Mouse (Mus musculus) gastrocnemius, adult 18-20 months (tissue): Measurements from ENCODE around the gene Dlgap1. TPM values are rescaled to one million over a fixed set of nuclear protein-coding genes. Genes with fewer than 3 reads are reported as not detected.

Experiments used
- DNase-seq: peaks from one replicate; pipeline ENCODE4 v3.0.0; 2021; ENCODE audit warnings: low spot score
- total RNA-seq, 2 experiments: library from RNA; stranded (reverse); gene quantifications; 2 replicates each; pipeline ENCODE4 v1.2.3; 2021

Dlgap1 gene
- total RNA-seq, 2 experiments from 2014 or later = 0.37 to 0.40 TPM

DNA sequence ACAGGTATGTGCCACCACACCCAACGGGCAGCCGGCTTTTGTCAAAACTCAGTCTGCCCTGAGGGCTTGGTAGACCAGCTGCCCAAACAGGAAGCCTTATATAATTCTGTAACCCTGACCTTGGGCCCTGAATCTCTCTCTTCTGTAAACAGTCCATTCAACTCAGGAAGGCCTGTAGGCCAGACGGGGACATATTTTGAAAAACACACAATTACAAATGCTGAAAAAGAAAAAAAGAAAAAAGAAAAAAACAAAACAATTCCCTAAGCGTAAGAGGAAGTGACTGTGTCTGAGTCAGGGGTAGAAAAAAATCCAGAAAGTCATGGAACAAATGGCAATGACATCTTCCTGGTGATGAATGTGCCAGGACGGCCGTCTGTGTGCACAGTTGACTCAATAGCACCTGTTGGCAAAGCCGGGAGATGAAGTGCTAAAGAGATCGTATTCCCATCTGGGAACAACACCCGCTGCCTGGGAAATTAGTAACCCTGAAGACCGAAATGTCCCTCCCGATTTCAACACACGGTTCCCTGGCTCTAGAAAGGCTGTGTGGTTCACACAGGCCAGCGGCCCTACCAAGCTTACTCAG, 784.7 kb downstream of the Dlgap1 start:
- DNase-seq = peak; percentile 18

- no peak for DNase-seq
Measured at GRCm38 (mm10) chr17:70754041-70754440, 785.2 kb downstream of the Dlgap1 start.

DNA sequence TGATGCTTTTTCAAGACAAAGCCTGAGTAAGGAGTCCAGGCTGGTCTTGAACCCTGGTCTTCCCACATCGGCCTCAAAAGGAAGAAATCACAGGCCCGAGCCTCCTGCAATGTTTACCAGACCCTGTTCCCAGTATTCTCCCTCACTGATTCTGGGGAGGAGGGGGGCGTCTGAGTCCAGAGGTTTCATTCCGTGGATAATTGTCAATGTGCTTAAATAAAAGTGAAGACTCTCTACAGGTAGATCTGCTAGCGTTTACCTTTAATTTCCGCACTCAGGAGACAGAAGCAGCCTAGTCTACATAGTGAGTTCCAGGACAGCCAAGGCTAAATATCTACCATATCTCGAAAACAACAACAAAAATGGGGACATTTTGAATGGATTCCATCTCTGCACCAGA, 785.8 kb downstream of the Dlgap1 start:
- no peak for DNase-seq

DNA sequence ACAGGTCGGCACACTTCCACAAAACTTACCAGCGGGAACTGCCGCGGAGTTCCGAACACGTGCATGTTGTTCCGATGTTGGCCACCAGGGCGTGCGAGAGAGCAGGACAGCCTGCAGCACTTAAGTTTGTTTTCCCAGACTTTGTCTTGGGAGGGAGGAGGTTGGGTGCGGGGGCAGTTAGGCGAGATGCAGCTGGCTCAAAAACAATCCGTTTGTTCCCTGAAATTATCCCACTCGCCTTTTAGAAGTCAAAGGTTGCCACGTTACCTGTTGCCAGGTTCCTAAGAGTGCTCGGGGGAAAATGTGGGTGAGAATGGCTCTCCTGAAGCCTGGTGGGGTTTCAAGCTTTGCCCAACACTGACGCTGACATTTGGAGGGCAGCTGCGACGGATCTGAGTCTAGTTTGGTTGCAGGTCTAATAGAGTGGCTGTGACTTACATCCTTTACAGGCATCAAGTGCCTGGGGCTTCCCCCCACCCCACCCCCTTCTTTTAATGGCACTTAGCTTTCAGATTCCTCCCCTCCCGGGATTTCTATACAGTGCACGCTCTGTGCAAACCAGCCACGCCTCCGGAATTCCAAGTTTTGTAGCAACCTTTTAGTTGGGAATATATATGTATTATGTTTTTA, 786.3 kb downstream of the Dlgap1 start:
- DNase-seq = peak; percentile 91

DNA sequence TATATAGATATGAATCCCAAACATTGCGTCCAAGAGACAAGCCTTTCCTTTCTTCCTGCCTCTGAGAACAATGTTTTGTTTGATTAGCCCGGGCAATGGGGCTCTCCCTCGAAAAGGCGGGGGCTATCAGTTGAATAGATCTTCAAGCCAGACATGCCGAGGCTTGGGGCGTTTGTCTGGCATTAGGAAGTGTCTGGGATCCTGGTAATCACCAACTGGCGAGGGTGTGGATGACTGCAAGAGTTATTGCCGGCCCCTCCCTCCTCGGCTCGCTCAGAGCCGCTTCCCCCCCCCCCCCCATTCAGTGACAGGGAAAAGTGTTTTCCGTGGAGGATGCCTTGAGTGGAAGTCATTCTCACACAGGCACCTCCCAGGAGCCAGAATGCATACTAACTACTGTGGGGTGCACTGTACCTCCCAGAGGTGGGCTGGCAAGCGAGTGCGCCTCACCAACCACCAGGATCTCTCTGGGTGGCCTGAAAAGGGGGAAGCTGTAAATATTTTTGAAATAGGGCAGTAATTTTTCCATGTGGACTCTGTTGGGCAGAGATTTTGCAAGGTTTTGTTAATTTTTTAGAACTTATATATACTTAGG, 786.9 kb downstream of the Dlgap1 start:
- no peak for DNase-seq

DNA sequence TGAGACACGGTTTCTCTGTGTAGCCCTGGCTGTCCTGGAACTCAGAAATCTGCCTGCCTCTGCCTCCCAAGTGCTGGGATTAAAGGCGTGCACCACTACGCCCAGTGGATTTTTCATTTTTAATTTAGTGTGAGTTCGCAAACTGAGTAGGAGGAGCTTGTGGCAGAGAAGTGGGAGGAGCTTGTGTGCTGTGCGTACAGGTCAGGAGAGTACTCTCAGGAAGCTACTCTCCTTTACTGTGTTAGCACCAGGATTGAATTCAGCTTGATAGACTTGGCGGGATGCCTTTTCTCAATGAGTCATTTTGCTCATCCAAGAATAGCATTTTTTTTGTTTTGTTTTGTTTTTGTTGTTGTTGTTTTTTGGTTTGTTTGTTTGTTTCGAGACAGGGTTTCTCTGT, 793.1 kb downstream of the Dlgap1 start:
- no peak for DNase-seq

DNA sequence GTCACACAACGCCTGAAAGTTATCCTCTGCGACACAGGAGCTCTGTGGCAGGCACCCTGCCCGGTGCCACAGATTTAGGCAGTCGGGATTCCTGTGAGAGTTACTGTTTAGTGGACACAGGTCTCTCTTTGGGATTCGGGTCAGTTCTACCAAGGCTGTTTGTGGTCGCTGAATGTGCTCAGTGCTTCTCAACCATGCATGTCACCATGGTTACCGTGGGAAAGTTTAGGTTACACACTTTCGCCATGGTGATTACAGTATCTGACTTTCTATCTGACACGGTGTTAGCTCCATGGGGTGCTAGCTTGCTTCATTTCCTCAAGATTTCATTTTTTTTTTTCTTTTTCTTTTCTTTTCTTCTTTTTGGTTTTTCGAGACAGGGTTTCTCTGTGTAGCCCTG, 793.8 kb downstream of the Dlgap1 start:
- DNase-seq = no peak

GRCm38 (mm10) chr17:70765337-70765736, 796.5 kb downstream of the Dlgap1 start:
- no peak for DNase-seq

DNA sequence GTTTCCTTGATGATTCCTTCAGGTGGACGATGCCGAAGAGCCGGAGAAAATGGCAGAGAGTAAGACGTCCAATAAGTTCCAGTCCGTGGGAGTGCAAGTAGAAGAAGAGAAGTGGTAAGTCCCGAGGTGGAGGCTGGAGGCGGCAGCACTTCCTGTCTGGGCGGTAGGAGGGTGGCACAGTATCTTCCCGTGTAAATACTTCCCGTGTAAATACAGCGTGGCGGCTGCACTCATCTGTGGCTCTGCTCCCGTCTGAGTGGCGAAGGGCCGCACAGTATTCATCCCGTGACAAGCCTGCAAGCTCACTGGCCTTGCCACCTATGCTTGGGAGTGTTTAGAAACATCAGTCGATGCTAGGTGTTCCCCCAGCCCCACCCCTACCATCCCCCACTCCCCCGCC, 797.1 kb downstream of the Dlgap1 start:
- no peak for DNase-seq

GRCm38 (mm10) chr17:70772120-70772899, 803.4 kb downstream of the Dlgap1 start:
- no peak for DNase-seq

GRCm38 (mm10) chr17:70779770-70780169, 810.9 kb downstream of the Dlgap1 start:
- DNase-seq = no peak

DNA sequence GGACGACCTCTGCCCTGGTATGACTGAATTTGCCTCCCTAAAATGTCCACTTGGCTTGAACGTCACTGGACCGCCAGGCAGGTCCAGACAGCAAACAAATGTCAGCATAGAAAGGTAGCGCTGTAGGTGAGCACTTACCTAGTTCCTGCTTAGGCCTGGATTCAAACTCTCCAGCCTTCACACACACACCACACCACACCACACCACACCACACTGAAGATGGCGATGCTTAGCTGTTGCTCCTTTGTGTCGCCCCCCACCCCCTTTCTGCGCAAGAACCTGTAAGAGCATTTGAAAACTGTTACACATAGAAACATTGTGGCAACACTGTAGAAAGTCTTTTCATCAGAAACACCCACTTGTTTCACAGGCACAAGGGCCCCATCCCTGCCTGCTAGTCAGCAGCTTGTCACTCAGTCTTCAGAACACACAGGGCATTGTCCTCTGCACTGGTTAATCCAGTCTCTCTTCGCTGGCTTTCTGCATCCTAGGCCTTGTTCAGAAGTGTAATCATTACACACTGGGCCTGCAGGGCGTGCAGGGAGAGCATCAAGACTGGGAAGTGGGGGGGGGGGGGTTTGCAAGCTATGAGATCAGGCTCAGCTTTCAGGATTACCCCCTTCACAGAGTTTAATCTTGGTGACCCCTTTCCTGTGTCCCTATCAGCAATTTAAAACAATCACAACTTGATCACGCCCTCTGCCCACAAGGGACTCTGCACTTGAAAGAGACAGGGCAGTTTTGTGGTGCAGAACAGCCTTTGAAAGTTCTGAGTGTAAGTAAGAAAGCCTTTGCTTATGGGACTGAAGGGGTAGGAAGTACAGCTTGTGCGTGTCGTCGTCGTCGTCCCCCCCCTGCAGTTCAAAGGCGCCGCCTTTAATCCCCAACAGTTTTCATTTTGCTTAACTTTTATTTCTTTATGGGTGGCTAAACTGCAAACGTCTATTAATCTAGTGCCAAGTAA, 812.1 kb downstream of the Dlgap1 start:
- no peak for DNase-seq

DNA sequence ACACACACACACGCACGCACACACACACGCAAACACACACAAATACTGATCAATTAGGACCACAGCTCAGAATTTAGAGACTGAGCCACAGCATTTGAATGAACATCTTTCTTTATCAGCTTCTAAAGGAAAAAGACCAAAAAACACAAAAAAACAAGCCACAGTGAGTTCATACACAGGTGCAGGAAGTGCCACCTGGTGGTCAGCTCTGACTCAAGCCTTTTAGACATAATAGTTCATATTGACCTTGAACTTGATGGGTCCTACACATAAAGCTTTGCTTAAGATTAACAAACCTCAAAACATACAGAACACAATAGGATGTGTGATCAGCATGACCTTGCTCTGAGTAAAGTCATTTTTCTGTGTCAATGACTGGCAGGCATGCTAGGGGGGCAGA, 814.4 kb downstream of the Dlgap1 start:
- DNase-seq = no peak

GRCm38 (mm10) chr17:70787366-70787765, 818.5 kb downstream of the Dlgap1 start:
- DNase-seq = no peak

- no peak for DNase-seq
Measured at GRCm38 (mm10) chr17:70790801-70791200, 821.9 kb downstream of the Dlgap1 start.

DNA sequence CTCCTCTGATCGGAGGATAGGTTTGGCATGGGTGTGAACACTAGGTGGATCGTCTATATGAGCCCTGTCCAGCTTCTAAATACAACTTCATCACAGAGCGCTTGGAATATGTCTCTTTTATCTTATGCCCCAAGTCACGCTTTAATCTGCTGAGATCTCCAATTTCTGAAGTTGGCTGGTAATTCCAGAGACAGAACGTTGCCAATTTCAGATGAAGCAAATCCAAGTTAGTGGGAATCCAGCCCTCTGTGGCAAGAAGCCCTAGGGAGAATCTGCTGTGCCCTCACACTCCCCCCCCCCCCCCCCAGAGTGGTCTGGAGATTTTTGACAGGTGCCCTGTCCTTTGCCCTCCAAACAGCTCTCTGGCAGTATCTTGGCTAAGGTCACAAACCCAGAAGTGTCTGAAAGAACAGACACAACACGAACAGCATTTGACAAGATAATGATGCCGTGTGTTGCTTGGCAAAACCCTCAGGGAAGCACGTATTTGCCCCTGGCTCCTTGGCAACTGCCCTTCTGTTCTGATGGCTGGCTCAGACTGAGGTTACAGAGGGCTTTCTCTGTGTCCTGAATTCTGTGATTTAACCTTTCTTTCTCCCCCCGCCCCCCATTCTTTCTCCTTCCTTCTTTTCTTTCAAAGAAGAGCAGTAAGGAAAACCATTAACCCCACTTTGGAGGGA, 822.9 kb downstream of the Dlgap1 start:
- DNase-seq = no peak

- DNase-seq = peak; percentile 8
Measured at GRCm38 (mm10) chr17:70794291-70794690, 825.4 kb downstream of the Dlgap1 start.

DNA sequence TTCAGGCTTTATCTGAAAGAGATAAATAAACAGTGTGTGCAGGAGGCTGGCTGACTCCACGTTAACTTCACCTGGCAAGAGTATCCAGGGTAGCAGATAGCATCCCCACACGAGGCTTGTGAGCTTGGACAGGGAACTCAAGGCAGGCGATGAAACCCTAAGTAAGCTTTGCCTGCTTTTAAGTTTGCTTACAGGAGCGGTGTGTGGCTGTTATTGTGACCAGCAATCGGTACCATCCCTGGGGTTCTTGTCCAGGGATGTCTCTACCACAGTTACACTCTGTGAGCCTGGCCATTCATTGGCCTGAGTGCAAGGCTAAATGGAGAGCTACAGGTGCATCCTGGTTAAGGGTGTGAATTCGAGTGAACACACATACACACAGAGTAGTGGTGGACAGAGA, 825.8 kb downstream of the Dlgap1 start:
- DNase-seq = no peak

GRCm38 (mm10) chr17:70795196-70795595, 826.3 kb downstream of the Dlgap1 start:
- DNase-seq = no peak

DNA sequence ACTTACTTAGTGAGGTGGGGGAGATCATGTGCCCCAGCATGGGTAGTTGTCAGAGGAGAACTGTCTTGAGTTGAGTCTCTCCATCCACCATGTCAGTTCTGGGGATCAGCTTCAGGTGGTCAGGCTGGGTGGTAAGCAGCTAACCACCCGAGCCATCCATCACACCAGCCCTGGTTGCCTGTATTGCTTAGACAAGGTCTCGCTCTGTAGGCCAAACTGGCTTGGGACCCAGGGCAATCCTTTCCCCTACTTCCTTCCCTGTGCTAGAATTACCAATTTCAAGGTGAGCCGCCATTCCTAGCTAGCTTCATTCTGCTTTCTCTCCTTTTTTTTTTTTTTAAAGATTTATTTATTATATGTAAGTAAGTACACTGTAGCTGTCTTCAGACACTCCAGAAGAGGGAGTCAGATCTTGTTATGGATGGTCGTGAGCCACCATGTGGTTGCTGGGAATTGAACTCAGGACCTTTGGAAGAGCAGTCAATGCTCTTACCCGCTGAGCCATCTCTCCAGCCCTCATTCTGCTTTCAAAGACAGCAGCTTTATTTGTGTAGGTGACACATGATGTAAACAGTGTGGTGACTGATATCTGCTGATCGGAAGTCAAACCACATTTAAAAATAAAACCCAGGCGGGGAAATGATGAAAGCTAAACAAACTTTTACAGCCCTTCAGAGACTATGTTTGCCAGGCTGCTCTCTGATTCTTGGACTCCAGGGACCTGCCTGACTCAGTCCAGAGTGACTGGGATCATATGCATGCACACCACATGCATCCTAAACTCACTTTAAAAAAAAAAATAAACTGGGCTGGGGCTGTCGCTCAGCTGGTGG, 828.3 kb downstream of the Dlgap1 start:
- DNase-seq = no peak
